In genomic region chr1:63820614-63821270, GRCm38 (mm10) we compare ENCODE assay signal across 17 mouse cellular contexts. TPM values are rescaled to one million over a fixed set of nuclear protein-coding genes. Genes with fewer than 3 reads are reported as not detected.
A peak's percentile ranks its signal among the peaks of the same experiment; 100 is the strongest.
DNase-seq lines count a peak whose midpoint lies in the region; ATAC-seq and TF ChIP-seq lines count a peak whose summit lies in the region.
"Had no signal": no experiment of that assay in that cellular context is flagged by ENCODE, and none has a peak within 500 bp of the region (broad histone marks: within the 10 kb centered on the region; RNA-seq: fewer than 3 reads in every experiment).

No protein-coding gene starts in this region.

- no peak overlapping the region for H3K9ac ChIP-seq in heart, embryonic 13.5 days
- H3K9ac ChIP-seq in forebrain, embryonic 12.5 days = no peak overlapping the region
- no peak overlapping the region for H3K9ac ChIP-seq in hindbrain, embryonic 15.5 days
- H3K9ac ChIP-seq in midbrain, embryonic 16.5 days (ENCODE audit: low read depth, low read length) = no peak overlapping the region
- H3K9ac ChIP-seq: limb, embryonic 15.5 days had no signal

- H3K4me3 ChIP-seq in heart, embryonic 13.5 days = no peak overlapping the region
- no peak overlapping the region for H3K4me3 ChIP-seq in forebrain, embryonic 12.5 days (replicated peaks)
- no peak overlapping the region for H3K4me3 ChIP-seq in hindbrain, embryonic 15.5 days
- H3K4me3 ChIP-seq in midbrain, embryonic 16.5 days (ENCODE audit: low read depth, low read length) = no peak overlapping the region
- no peak overlapping the region for H3K4me3 ChIP-seq in left cerebral cortex, adult 2 months
- H3K4me3 ChIP-seq: limb, embryonic 15.5 days had no signal

- 59% methylated on average over 4 of the region's 4 CpGs for WGBS in heart, embryonic 13.5 days
- 40% methylated on average over 4 of the region's 4 CpGs for WGBS in forebrain, embryonic 12.5 days
- 45% methylated on average over 4 of the region's 4 CpGs for WGBS in hindbrain, embryonic 15.5 days
- WGBS in midbrain, embryonic 16.5 days = 34% methylated on average over 4 of the region's 4 CpGs

- H3K4me2 ChIP-seq in heart, embryonic 13.5 days = no peak overlapping the region
- H3K4me2 ChIP-seq in forebrain, embryonic 12.5 days = peak overlapping the region; percentile 17; the same call in 1 of the 2 replicates
- H3K4me2 ChIP-seq in hindbrain, embryonic 15.5 days = no peak overlapping the region
- H3K4me2 ChIP-seq in midbrain, embryonic 16.5 days (ENCODE audit: low read length) = no peak overlapping the region
- H3K4me2 ChIP-seq: limb, embryonic 15.5 days had no signal

- no peak for ATAC-seq in heart, embryonic 13.5 days (ENCODE audit: extremely low read depth, insufficient number of reproducible peaks, low FRiP score, low TSS enrichment)
- ATAC-seq in forebrain, embryonic 12.5 days (ENCODE audit: low FRiP score) = peak; percentile 28
- no peak for ATAC-seq in hindbrain, embryonic 15.5 days (ENCODE audit: low FRiP score, low read depth)
- peak; percentile 55 for ATAC-seq in midbrain, embryonic 16.5 days

- no peak for DNase-seq in heart, adult 8-10 months (ENCODE audit: low spot score)
- DNase-seq in left cerebral cortex, adult 2 months (ENCODE audit: extremely low spot score in 1 of 2, low spot score in 2 of 2) = no peak
- DNase-seq in lung, postnatal 4 days = no peak
- DNase-seq in thymus, adult 18-20 months = no peak
- DNase-seq: adrenal gland, postnatal 10 days; cerebellum, postnatal 36 days; heart, postnatal 36 days; thymus, postnatal 14 days had no signal

- intact Hi-C loops in left cerebral cortex, adult 2 months (cut with DNase I) = no loop called here

- H3K27me3 ChIP-seq in heart, embryonic 13.5 days (replicated peaks) = no peaks in the 10 kb centered on the region
- peaks cover 12% of the 10 kb centered on the region; the same call in 1 of the 2 replicates for H3K27me3 ChIP-seq in forebrain, embryonic 12.5 days
- no peaks in the 10 kb centered on the region for H3K27me3 ChIP-seq in hindbrain, embryonic 15.5 days
- H3K27me3 ChIP-seq in midbrain, embryonic 16.5 days (ENCODE audit: control insufficient read depth, insufficient read depth, low read depth, low read length) = no peaks in the 10 kb centered on the region; the same call in 1 of the 2 replicates
- H3K27me3 ChIP-seq: limb, embryonic 15.5 days had no signal

- peaks cover 25% of the 10 kb centered on the region for H3K4me1 ChIP-seq in heart, embryonic 13.5 days
- peaks cover 23% of the 10 kb centered on the region for H3K4me1 ChIP-seq in forebrain, embryonic 12.5 days
- peaks cover 16% of the 10 kb centered on the region for H3K4me1 ChIP-seq in hindbrain, embryonic 15.5 days (replicated peaks)
- peaks cover 16% of the 10 kb centered on the region for H3K4me1 ChIP-seq in midbrain, embryonic 16.5 days (ENCODE audit: control insufficient read depth, insufficient read depth, low read length)

- H3K36me3 ChIP-seq in heart, embryonic 13.5 days = no peaks in the 10 kb centered on the region
- H3K36me3 ChIP-seq in forebrain, embryonic 12.5 days (replicated peaks) = no peaks in the 10 kb centered on the region
- H3K36me3 ChIP-seq in hindbrain, embryonic 15.5 days = no peaks in the 10 kb centered on the region
- H3K36me3 ChIP-seq in midbrain, embryonic 16.5 days (ENCODE audit: control insufficient read depth, insufficient read depth, low read length) = no peaks in the 10 kb centered on the region
- H3K36me3 ChIP-seq: limb, embryonic 15.5 days had no signal

- no peak for TF ChIP-seq CTCF in left cerebral cortex, adult 2 months (IDR thresholded peaks at IDR 0.05)

- H3K27ac ChIP-seq in heart, embryonic 13.5 days (replicated peaks) = 0 out of 2 replicates have a peak overlapping the region, but pooled peaks have one; percentile 8
- peak overlapping the region; percentile 83 for H3K27ac ChIP-seq in forebrain, embryonic 12.5 days
- peak overlapping the region; percentile 68 for H3K27ac ChIP-seq in hindbrain, embryonic 15.5 days (replicated peaks)
- peak overlapping the region; percentile 74 for H3K27ac ChIP-seq in midbrain, embryonic 16.5 days (ENCODE audit: low read length)
- no peak overlapping the region for H3K27ac ChIP-seq in left cerebral cortex, adult 2 months

- H3K9me3 ChIP-seq in heart, embryonic 13.5 days = no peaks in the 10 kb centered on the region
- H3K9me3 ChIP-seq in forebrain, embryonic 12.5 days = no peaks in the 10 kb centered on the region
- H3K9me3 ChIP-seq in hindbrain, embryonic 15.5 days = no peaks in the 10 kb centered on the region
- no peaks in the 10 kb centered on the region for H3K9me3 ChIP-seq in midbrain, embryonic 16.5 days (replicated peaks; ENCODE audit: control insufficient read depth, low read length, poor library complexity, severe bottlenecking)
- H3K9me3 ChIP-seq: limb, embryonic 15.5 days had no signal

RNA-seq across cellular contexts. Expression of gene 4933402D24Rik, which starts 51.7 kb away (rescaled TPM):
- 0.08 TPM in 1 of 2 replicates, not detected in the other for polyA plus RNA-seq in heart, embryonic 13.5 days (2015; fragmentation: Nextera tagmentation; extraction: Ambion mirVana)
- not detected for total RNA-seq in heart, adult 8-10 months (2022)
- polyA plus RNA-seq in forebrain, embryonic 12.5 days (2016; fragmentation: Nextera tagmentation; extraction: Ambion mirVana) = 0.33 and 0.38 TPM in 2 replicates
- polyA plus RNA-seq in hindbrain, embryonic 15.5 days (2015; fragmentation: Nextera tagmentation; extraction: Ambion mirVana) = 0.32 and 0.35 TPM in 2 replicates
- polyA plus RNA-seq in midbrain, embryonic 16.5 days (2015; fragmentation: Nextera tagmentation; extraction: Ambion mirVana) = 0.24 and 0.46 TPM in 2 replicates
- total RNA-seq in left cerebral cortex, adult 2 months (2021) = under 1 TPM; 0.25 to 0.33 TPM
- total RNA-seq: adrenal gland, postnatal 10 days; gastrocnemius, postnatal 4 days; heart, postnatal 36 days; megakaryocyte-erythroid progenitor cell, adult 5-6 weeks; neutrophil, adult 5-6 weeks had no signal
- polyA plus RNA-seq: lung, embryonic 16.5 days had no signal

Comparison
In these comparisons a context has a peak if more than half of its experiments do, and no peak if none do; other contexts are left out.
1. ATAC-seq: peak in forebrain, embryonic 12.5 days (single experiment) and midbrain, embryonic 16.5 days (single experiment); none in heart, embryonic 13.5 days (single experiment) and hindbrain, embryonic 15.5 days (single experiment).